In genomic region chr4:134009709-134010108, GRCm38 (mm10) we compare ENCODE assay signal across 23 mouse cellular contexts. TPM values are rescaled to one million over a fixed set of nuclear protein-coding genes. Genes with fewer than 3 reads are reported as not detected.
"Had no signal": no experiment of that assay in that cellular context is flagged by ENCODE, and none has a peak within 500 bp of the region (broad histone marks: within the 10 kb centered on the region; RNA-seq: fewer than 3 reads in every experiment).

No protein-coding gene starts in this region.

- H3K4me3 ChIP-seq: kidney, embryonic 15.5 days; limb, embryonic 12.5 days; limb, embryonic 15.5 days; midbrain, embryonic 12.5 days; midbrain, embryonic 15.5 days; myocyte; neural tube, embryonic 13.5 days had no signal

- H3K27me3 ChIP-seq: kidney, embryonic 15.5 days; limb, embryonic 12.5 days; midbrain, embryonic 15.5 days had no signal

- H3K9me3 ChIP-seq: kidney, embryonic 15.5 days; limb, embryonic 12.5 days; limb, embryonic 15.5 days; midbrain, embryonic 12.5 days; midbrain, embryonic 15.5 days; neural tube, embryonic 13.5 days had no signal

- ATAC-seq: liver, postnatal 0 days; lung, postnatal 0 days; midbrain, embryonic 15.5 days had no signal

- DNase-seq: kidney, adult 11 months; kidney, adult 8-10 months; kidney, postnatal 14 days; kidney, postnatal 4 days; left cerebral cortex, postnatal 4 days; liver, postnatal 0 days; lung, embryonic 14.5 days; retina, postnatal 1 day; right cerebral cortex, postnatal 25 days; thymus, adult 2 months; thymus, postnatal 25 days had no signal

- H3K4me2 ChIP-seq: kidney, embryonic 15.5 days; limb, embryonic 12.5 days; limb, embryonic 15.5 days; liver, embryonic 11.5 days; lung, embryonic 14.5 days; midbrain, embryonic 12.5 days; midbrain, embryonic 15.5 days; neural tube, embryonic 13.5 days had no signal

- H3K27ac ChIP-seq: kidney, embryonic 15.5 days; limb, embryonic 12.5 days; limb, embryonic 15.5 days; liver, embryonic 14.5 days; macrophage; midbrain, embryonic 12.5 days; midbrain, embryonic 15.5 days; neural tube, embryonic 13.5 days had no signal

- H3K4me1 ChIP-seq: midbrain, embryonic 15.5 days had no signal

- H3K9ac ChIP-seq: kidney, embryonic 15.5 days; limb, embryonic 12.5 days; limb, embryonic 15.5 days; liver, embryonic 14.5 days; liver, postnatal 0 days; lung, embryonic 14.5 days; midbrain, embryonic 12.5 days; midbrain, embryonic 15.5 days; neural tube, embryonic 13.5 days had no signal

- H3K36me3 ChIP-seq: kidney, embryonic 15.5 days; limb, embryonic 12.5 days; limb, embryonic 15.5 days; midbrain, embryonic 15.5 days; neural tube, embryonic 13.5 days had no signal

RNA-seq across cellular contexts. Expression of gene Lin28a, which starts 8.9 kb away (rescaled TPM):
- polyA plus RNA-seq: limb, embryonic 15.5 days; lung, embryonic 14.5 days; lung, postnatal 0 days; macrophage; small intestine, adult 2 months had no signal

RNA-seq across cellular contexts. Expression of gene Zfp683, which starts 43.9 kb away (rescaled TPM):
- polyA plus RNA-seq: kidney, embryonic 15.5 days; limb, embryonic 12.5 days; limb, embryonic 15.5 days; liver, embryonic 11.5 days; liver, postnatal 0 days; lung, embryonic 14.5 days; lung, postnatal 0 days; macrophage; midbrain, embryonic 12.5 days; midbrain, embryonic 15.5 days; myocyte; neural tube, embryonic 13.5 days had no signal

RNA-seq across cellular contexts. Expression of gene Crybg2, which starts 50.9 kb away (rescaled TPM):
- polyA plus RNA-seq: macrophage had no signal
